Mouse (Mus musculus) liver, embryonic 14.5 days (tissue): ENCODE results near the gene Slc35a3.

ENCODE experiments used
- CTCF ChIP-seq: IDR thresholded peaks from 2 replicates; pipeline ENCODE4 v1.5.1; 2016; ENCODE audit warnings: antibody characterized with exemption, low read depth, control low read depth
- EP300 ChIP-seq: IDR thresholded peaks from 2 replicates; pipeline ENCODE4 v1.6.1; 2016; ENCODE audit warnings: antibody characterized with exemption, low read depth

DNA sequence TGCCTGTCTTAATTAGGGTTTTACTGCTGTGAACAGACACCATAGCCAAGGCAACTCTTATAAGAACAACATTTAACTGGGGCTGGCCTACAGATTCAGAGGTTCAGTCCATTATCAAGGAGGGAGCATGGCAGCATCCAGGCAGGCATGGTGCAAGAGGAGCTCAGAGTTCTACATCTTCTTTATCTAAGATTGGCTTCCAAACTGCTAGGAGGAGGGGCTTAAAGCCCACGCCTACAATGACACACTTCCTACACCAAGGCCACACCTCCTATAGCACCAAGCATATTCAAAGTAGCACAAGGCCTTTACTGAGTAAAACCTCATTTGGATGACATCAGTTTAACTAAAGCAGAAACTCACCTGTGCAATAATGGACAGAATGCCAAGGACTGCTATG lies 72.6 kb downstream of the Slc35a3 start:
- no peak for TF ChIP-seq CTCF
- no peak for TF ChIP-seq EP300
